Mouse (Mus musculus) olfactory bulb, adult 2 months (tissue): ENCODE measurements around the gene Stxbp4. TPM values are rescaled to one million over a fixed set of nuclear protein-coding genes. Genes with fewer than 3 reads are reported as not detected.

Source experiments
- H3K27ac ChIP-seq: fragments of 200-500 bp; 2 replicates; pipeline ENCODE4 v1.5.1; 2012; ENCODE audit warnings: low read depth, low read length; ENCODE audit not compliant: insufficient read depth
- H3K4me1 ChIP-seq: fragments of 200-500 bp; 2 replicates; pipeline ENCODE4 v1.6.1; 2012; ENCODE audit warnings: low read length; ENCODE audit not compliant: control insufficient read depth, insufficient read depth
- H3K4me3 ChIP-seq: fragments of 200-500 bp; 2 replicates; pipeline ENCODE4 v1.5.1; 2012; ENCODE audit warnings: mild to moderate bottlenecking, low read depth, low read length, moderate library complexity; ENCODE audit not compliant: insufficient read depth
- CTCF ChIP-seq: fragments of 200-500 bp; IDR thresholded peaks from 2 replicates; pipeline ENCODE4 v1.5.1; 2012; ENCODE audit warnings: low read depth, mild to moderate bottlenecking, low read length, moderate library complexity; ENCODE audit not compliant: insufficient read depth
- POLR2A ChIP-seq: fragments of 200-500 bp; IDR thresholded peaks from 2 replicates; pipeline ENCODE4 v1.6.1; 2012; ENCODE audit warnings: mild to moderate bottlenecking, low read depth, low read length, moderate library complexity; ENCODE audit not compliant: insufficient read depth
- WGBS: fragments of 180-500 bp; shearing (Covaris S2); methylation state at CpG from one replicate; pipeline ENCODE4 v1.1.7; 2018; 5-methylcytosine and 5-hydroxymethylcytosine counted together
- polyA plus RNA-seq: library from polyadenylated mRNA; stranded (reverse); fragments of >200 nt; gene quantifications from 2 replicates; pipeline ENCODE4 v1.2.4, GENCODE M21; 2012; ENCODE audit warnings: low replicate concordance; ENCODE audit not compliant: missing spikeins, insufficient read depth, insufficient read length

Stxbp4 gene
- polyA plus RNA-seq, 1 experiment = not detected

DNA sequence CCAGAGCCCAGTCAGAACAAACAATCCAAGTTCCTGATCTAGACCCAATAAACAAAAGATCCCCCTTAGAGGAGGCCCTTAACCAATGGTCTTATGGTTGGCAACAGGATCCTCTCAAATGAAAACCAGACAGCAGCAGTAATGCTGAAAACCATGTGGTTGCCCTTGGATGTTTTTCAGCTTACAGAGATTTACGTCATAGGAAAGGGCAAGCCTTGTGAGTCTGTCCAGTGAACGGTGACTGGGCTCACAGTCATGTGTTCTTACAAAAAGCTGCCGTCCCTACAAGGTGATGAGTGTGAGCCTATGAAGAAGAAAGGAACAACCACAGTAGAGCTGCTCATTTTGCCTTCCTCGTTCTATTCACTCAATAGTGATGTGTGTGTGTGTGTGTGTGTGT, 22.8 kb upstream of the Stxbp4 start:
- 87% methylated on average over 4 of the region's 4 CpGs for WGBS
- H3K4me1 ChIP-seq = peaks cover 4% of the 10 kb centered on the region; the same call in 1 of the 2 replicates
- TF ChIP-seq CTCF (no peak), POLR2A (no peak)
- H3K4me3 ChIP-seq = no peak overlapping the region
- H3K27ac ChIP-seq = no peak overlapping the region

DNA sequence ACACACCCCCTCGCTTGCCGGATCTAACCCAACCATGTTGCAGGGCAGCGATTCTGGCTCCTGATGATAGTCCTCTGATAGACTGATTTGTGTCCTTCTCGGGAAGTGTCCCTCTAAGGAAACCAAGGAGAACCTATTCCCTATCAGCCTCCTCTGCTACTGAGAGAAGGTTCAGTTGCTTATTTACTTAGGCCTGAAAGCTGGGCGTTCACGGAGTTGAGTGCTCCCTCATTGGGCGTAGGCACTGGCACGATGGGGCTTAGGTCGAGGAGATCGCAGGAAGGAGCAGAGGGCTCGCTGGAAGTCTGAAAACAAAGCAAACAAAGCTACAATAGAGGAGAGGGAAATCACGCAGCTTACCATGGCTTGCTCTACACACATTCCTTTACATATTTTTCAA, 19.6 kb upstream of the Stxbp4 start:
- H3K27ac ChIP-seq = no peak overlapping the region
- 93% methylated on average over 12 of the region's 12 CpGs for WGBS
- no peaks in the 10 kb centered on the region for H3K4me1 ChIP-seq
- H3K4me3 ChIP-seq = no peak overlapping the region
- TF ChIP-seq CTCF (no peak), POLR2A (no peak)

DNA sequence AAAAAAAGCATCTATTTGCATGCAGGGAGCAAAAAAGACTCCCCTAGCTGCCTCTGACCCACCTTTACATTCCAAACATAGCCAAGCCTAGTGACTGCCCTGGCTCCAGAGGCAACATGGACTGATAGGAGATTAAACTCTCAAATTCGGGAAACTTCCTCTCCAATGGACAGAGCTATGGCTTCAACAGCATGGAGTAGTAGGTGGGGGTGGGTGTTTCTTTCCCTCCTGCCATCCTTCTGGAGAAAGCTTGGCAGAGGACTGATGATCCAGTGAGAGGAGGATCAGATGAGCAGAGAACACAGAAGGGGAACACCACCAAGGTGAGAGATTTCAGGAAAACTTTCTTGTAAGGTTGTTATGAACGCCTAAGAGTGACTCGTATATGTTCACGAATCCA, 14.7 kb upstream of the Stxbp4 start:
- TF ChIP-seq POLR2A = no peak
- 94% methylated on average over 4 of the region's 4 CpGs for WGBS
- Histone ChIP-seq H3K4me3 (no peak overlapping the region), H3K4me1 (no peaks in the 10 kb centered on the region), H3K27ac (no peak overlapping the region)

DNA sequence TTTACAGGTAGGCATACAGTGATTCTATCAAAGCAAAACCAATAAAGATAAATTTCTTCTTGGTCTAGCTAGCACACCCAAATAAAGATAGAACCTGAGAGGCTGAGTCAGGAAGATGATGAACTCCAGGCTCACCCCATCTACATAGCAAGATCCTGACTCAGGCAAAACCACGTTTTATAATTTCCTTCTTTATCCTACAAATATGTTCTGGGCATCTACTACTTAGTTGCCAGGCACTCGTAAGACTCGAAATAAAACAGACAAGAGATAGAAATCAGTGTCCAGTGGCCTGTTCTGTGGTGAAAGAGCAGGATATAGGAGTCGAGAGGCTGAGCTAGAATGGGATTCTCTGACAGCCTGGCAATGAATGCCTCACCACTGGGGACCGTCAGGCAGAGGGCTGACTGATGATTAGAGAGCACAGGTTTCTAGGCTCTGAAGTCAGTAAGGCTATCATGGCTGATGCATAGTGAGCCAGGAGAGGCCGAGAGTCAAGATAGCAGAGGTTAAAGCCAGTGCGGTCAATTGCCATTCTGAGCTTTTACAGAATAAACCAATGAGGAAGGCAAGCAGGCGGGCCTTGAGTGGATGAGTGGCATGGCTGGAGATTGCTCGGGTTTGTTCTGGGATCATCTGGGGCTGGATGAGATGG, 12.5 kb upstream of the Stxbp4 start:
- Histone ChIP-seq H3K27ac (no peak overlapping the region), H3K4me1 (no peaks in the 10 kb centered on the region), H3K4me3 (no peak overlapping the region)
- 86% methylated on average over 9 of the region's 9 CpGs for WGBS
- TF ChIP-seq CTCF (no peak), POLR2A (no peak)

DNA sequence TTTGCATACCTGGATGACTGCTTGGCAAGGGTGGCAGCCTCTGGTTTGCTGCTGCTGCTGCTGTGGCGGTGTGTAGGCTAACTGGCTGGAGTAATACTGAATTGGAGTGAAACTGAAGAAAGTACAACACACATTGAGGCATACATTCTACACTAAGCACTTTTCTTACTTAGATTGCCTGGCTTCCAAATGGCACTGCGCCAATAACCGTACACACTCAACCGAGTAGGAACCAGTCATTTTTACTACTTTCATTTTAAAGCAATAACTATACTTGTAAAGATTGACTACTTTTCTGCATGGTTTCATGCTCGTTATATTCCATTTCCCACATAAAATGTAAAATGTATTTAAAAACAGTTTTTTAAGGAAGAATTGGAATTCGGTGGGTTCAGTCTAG, 11.9 kb upstream of the Stxbp4 start:
- Histone ChIP-seq H3K27ac (no peak overlapping the region), H3K4me1 (no peaks in the 10 kb centered on the region), H3K4me3 (no peak overlapping the region)
- WGBS = 75% methylated on average over 6 of the region's 6 CpGs
- TF ChIP-seq POLR2A (no peak), CTCF (no peak)

- TF ChIP-seq CTCF = no peak
- TF ChIP-seq POLR2A = no peak
- WGBS = under 1% methylated on average over 54 of the region's 54 CpGs
- Histone ChIP-seq H3K4me3 (peak overlapping the region; percentile 79), H3K4me1 (peaks cover 5% of the 10 kb centered on the region), H3K27ac (peak overlapping the region; percentile 79)
Measured at GRCm38 (mm10) chr11:90638312-90638830, 487 bp upstream of the Stxbp4 start.

GRCm38 (mm10) chr11:90634661-90635060, 3.2 kb downstream of the Stxbp4 start:
- 87% methylated on average over 3 of the region's 3 CpGs for WGBS
- Histone ChIP-seq H3K4me1 (no peaks in the 10 kb centered on the region), H3K27ac (no peak overlapping the region), H3K4me3 (no peak overlapping the region)
- no peak for TF ChIP-seq POLR2A
- TF ChIP-seq CTCF = no peak

DNA sequence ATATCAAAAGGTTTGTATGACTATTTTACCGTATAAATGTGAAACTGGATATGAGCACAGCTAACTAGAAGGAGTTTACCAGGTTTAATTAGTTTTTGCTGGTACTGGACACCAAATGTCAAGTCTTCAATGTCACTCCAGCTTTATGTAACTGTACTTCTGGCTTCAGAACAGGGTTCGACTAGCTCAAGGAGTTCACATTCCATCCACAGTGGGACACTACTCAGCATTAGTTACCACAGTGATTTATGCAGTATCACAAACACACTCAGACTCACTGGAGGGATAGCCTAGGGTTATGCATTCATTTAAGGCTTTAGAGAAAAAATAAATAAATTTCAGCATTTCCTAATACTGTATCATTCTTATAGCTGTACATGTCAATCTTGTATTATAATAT, 5.4 kb downstream of the Stxbp4 start:
- H3K27ac ChIP-seq = no peak overlapping the region
- TF ChIP-seq CTCF (no peak), POLR2A (no peak)
- 83% methylated on average over 2 of the region's 2 CpGs for WGBS
- no peaks in the 10 kb centered on the region for H3K4me1 ChIP-seq
- H3K4me3 ChIP-seq = no peak overlapping the region

DNA sequence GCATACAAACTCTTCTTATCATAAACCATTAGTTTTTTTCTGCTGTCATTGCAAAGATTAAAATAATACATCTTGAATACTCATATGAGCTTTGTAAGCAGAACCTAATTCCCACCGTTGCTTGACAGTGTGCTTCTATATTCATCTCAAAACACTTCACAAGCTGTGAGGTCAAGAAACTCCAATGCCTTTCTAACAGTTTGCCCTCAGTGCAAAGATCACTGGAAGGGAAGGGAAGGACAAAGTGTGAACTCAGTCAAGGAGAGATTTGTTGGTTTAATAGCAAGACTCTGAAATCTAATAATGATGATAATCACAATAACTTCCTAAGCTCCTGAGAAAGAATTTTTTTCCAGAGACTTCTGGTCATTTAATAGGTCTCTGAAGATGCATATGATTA, 10.1 kb downstream of the Stxbp4 start:
- 71% methylated on average over 1 of the region's 1 CpGs for WGBS
- TF ChIP-seq POLR2A = no peak
- Histone ChIP-seq H3K27ac (no peak overlapping the region), H3K4me1 (no peaks in the 10 kb centered on the region), H3K4me3 (no peak overlapping the region)

DNA sequence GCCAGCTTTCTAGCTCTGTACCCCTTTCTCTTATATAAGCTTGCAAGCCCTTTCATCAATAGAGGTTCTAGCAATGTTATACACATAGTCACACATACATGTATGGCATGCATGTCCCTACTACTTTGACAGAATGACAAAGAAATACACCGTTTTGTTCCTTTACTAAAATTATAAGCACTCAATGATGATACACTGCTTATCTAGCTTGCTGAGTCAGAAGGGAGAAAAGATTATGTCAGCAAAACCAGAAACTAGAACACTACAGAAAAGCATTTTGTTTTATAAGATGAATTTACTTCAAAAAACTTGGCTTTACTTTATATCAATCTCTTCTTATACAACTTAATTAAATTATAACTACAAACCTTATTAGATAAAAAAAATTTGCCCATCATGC, 12.7 kb downstream of the Stxbp4 start:
- H3K4me1 ChIP-seq = no peaks in the 10 kb centered on the region
- no peak overlapping the region for H3K4me3 ChIP-seq
- TF ChIP-seq POLR2A (no peak), CTCF (no peak)
- 87% methylated on average over 1 of the region's 1 CpGs for WGBS
- no peak overlapping the region for H3K27ac ChIP-seq
